Mouse (Mus musculus) right cerebral cortex, postnatal 14 days (tissue): ENCODE measurements at regions not wholly inside any gene's neighbourhood (a gene's known extent, or its start where the extent isn't known, plus 50 kb on each side); places are given as distances from the start of the nearest gene placed in this dataset.

Source experiments
- DNase-seq: peaks from one replicate; pipeline ENCODE4 v3.0.0; 2022

- DNase-seq, result no peak
Measured at GRCm38 (mm10) chr14:107952076-107952475, 961.9 kb downstream of the Slitrk1 start.

GRCm38 (mm10) chr14:107903717-107904116, 1010.2 kb downstream of the Slitrk1 start:
- DNase-seq, result no peak

DNA sequence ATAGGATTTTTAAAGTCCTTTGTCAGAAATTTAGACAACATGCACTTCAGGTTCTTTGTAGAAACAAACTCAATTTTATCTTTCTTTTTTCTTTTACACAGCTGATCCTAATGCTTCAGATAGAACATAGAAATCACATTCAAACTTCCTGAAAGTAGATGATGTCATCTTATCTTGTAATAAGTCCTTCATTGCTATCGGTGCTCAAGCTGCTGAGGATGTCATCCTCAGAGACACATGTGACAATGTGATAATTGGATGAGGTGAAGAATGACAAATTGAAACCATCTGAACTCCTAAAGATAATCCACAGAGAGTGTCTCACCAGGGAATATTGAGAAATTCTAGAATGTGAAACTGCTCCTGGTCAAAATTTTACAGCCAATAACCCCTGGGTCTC, 1012.1 kb downstream of the Slitrk1 start:
- no peak for DNase-seq

- DNase-seq, result no peak
Measured at GRCm38 (mm10) chr14:107860895-107861294, 1053.1 kb downstream of the Slitrk1 start.

GRCm38 (mm10) chr14:107849688-107850087, 1064.3 kb downstream of the Slitrk1 start:
- peak; percentile 3 for DNase-seq

DNA sequence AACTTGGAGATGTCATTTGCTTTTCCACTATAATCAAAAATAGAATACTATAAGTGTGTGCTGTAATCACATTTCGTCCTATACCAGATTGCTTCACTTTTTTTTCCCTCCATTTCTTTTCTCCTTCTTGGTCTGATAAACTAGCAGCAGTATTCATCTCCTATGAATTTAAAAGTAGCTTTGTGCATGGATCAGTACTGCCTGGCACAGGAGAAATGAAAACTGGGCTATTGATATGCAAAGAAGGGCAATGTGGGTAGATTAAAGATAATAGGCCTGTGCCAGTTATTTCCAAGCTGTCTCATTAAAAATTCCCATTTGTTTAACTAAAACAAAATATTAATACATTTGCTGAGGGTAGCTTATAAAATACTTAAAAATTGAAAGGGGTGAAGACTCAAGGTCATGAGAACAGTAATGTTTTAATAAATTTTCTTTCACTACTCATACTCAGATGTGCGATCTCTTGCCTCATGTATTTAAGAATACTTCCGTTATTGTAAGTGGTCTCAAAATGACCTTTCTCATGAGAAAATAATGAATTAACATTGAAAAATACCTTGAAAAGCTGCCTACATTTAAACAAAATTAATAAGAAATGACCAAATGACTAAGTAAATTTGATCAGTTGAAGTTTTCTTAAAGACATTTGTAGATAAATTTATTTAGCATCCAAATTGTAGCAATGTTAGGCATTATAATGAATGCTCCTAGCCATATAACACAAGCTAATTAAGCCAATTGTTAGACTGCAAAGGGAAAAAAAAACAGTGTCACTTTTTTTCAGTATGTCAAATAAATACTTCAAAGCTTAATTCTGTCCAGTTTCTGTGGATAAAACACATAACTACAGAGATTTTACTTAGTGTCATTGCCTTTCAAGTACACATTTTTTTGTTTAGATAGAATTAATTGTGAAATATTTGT, 1068.4 kb downstream of the Slitrk1 start:
- DNase-seq, result no peak

- DNase-seq, result no peak
Measured at GRCm38 (mm10) chr14:107844533-107844932, 1069.4 kb downstream of the Slitrk1 start.

- no peak for DNase-seq
Measured at GRCm38 (mm10) chr14:107832976-107833375, 1081.0 kb downstream of the Slitrk1 start.

DNA sequence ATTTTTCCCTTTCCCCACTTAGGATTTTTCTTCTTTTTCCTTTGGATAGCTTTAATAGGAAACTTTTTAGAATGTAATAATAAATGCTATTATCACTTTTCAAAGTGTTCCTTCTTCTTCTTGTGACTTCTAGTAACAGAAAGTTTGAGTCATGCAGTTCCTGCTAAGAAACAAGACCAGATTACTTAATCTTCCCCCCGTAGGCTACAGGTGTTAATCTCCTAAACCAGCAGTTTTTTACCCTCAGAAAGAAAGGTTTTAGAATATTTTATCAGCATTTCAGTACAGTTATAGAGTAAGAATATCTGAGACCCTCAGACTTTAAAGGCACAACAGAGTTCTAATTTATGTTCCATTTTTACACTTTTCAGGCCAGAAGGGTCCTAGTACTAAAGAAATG, 1128.7 kb downstream of the Slitrk1 start:
- no peak for DNase-seq
